Mouse (Mus musculus) monocyte, adult 2 months (primary cell): ENCODE data around the gene Mapkapk3.

ENCODE experiments used
- DNase-seq, 2 experiments: peaks; one replicate each; pipeline ENCODE4 v3.0.0; 2022; ENCODE audit warnings: low spot score in 2 of 2, low read depth in 1 of 2

Gene Mapkapk3

GRCm38 (mm10) chr9:107267721-107268402, 21.8 kb downstream of the Mapkapk3 start:
- DNase-seq, result no peak

- no peak for DNase-seq
These were observed 22.6 kb downstream of the Mapkapk3 start for GRCm38 (mm10) chr9:107267028-107267427.

- DNase-seq, result no peak
These were observed 24.9 kb downstream of the Mapkapk3 start for GRCm38 (mm10) chr9:107264731-107265130.

GRCm38 (mm10) chr9:107263912-107264311, 25.8 kb downstream of the Mapkapk3 start:
- peak in 1 of 2 experiments; percentile 70 for DNase-seq

- DNase-seq, result no peak
These were observed 27.3 kb downstream of the Mapkapk3 start for GRCm38 (mm10) chr9:107262375-107262774.

GRCm38 (mm10) chr9:107261792-107262191, 27.9 kb downstream of the Mapkapk3 start:
- no peak for DNase-seq

GRCm38 (mm10) chr9:107260836-107261235, 28.8 kb downstream of the Mapkapk3 start:
- DNase-seq, result peak in 1 of 2 experiments; percentile 52

GRCm38 (mm10) chr9:107260429-107260828, 29.2 kb downstream of the Mapkapk3 start:
- no peak for DNase-seq

GRCm38 (mm10) chr9:107259571-107259970, 30.1 kb downstream of the Mapkapk3 start:
- no peak for DNase-seq

GRCm38 (mm10) chr9:107255596-107255995, 34.1 kb downstream of the Mapkapk3 start:
- no peak for DNase-seq

GRCm38 (mm10) chr9:107254925-107255324, 34.8 kb downstream of the Mapkapk3 start:
- no peak for DNase-seq

GRCm38 (mm10) chr9:107254476-107254875, 35.2 kb downstream of the Mapkapk3 start:
- DNase-seq, result no peak

GRCm38 (mm10) chr9:107252164-107252563, 37.5 kb downstream of the Mapkapk3 start:
- no peak for DNase-seq

- no peak for DNase-seq
These were observed 39.0 kb downstream of the Mapkapk3 start for GRCm38 (mm10) chr9:107250416-107251337.

GRCm38 (mm10) chr9:107249154-107249553, 40.5 kb downstream of the Mapkapk3 start:
- no peak for DNase-seq

- no peak for DNase-seq
These were observed 43.5 kb downstream of the Mapkapk3 start for GRCm38 (mm10) chr9:107246170-107246569.

- DNase-seq, result no peak
These were observed 44.4 kb downstream of the Mapkapk3 start for GRCm38 (mm10) chr9:107245311-107245710.

- DNase-seq, result no peak
These were observed 53.5 kb downstream of the Mapkapk3 start for GRCm38 (mm10) chr9:107236151-107236550.

- DNase-seq, result no peak
These were observed 54.4 kb downstream of the Mapkapk3 start for GRCm38 (mm10) chr9:107235261-107235660.

GRCm38 (mm10) chr9:107232140-107232539, 57.5 kb downstream of the Mapkapk3 start:
- DNase-seq, result no peak

- DNase-seq, result no peak
These were observed 58.0 kb downstream of the Mapkapk3 start, which contains the start of gene Dock3 for GRCm38 (mm10) chr9:107231539-107232139. TSS of gene Dock3 (minus strand) at chr9:107231909.
